Mouse (Mus musculus) heart, postnatal 36 days (tissue): ENCODE measurements around the gene Tmbim4. TPM values are rescaled to one million over a fixed set of nuclear protein-coding genes. Genes with fewer than 3 reads are reported as not detected.

Source experiments
- DNase-seq, 2 experiments: peaks; one replicate each; pipeline ENCODE4 v3.0.0; 2021 to 2022
- intact Hi-C: fragments of 180-260 bp; cut with DNase I; formaldehyde crosslinking; loops from one replicate; pipeline ENCODE4 v1.15.1; 2025
- total RNA-seq, 2 experiments: library from RNA; stranded (reverse); gene quantifications; 2 replicates each; pipeline ENCODE4 v1.2.3; 2021

Tmbim4 gene
- total RNA-seq, 2 experiments from 2014 or later = 94.7 to 99.9 TPM

DNA sequence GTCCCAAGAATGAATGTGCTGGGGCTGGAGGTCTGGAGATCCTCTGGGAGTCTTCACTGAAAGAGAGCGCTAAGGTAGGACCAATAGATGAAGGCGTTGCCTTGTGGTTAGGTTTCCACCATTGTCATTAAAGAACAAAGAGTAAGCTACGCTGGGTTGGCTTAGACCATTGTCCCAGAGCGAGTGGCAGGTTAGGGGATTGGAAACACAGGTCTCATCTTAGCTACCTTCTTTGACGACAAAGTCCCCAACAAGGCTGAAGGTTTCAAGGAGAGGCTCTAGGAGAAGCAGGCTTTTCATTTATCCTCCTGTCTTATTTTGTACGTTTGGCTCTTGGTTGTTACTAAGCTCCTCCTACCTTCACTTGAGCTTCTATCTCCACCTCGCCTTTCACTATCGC is 36.9 kb downstream of the Tmbim4 start:
- DNase-seq = no peak
- intact Hi-C loops = no loop called here

DNA sequence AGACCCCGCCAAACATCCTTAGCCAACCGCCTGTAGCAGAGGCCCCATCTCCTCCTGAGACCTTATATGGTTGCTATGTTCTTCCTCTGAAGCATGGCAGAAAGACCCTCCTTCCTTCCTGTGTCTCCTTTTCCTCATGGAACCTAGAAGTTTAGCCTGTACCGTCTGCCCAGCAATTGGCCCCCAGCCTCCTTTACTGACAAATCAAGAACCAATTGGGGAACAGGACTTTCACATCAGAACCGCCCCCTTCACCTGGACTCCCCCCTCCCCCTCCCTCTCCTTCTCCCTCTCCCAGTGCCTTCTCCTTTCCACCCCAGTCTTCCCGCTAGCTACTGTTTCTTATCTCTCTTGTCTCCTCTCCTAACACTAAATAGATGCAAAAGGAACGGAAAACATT is 38.1 kb downstream of the Tmbim4 start:
- intact Hi-C loops = no loop called here
- DNase-seq = no peak

DNA sequence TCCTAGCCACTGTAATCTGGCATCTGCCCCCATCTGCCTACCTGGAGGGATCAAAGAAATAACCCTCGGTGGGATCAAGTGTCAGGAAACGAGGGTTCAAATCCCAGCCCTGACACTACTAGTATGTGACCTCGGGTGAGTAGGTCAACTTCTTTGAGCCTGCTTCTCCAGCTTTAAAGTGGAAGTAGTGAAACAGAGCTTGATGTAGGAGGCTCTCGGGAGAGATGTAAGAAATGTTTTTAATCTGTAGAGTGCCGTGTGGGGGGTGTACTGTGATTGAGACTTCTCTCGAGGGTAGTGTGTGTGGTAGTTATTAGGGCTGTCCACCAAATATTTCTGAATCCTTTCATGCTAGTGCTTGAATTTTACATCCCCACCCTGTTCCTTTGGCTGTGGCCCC is 41.0 kb downstream of the Tmbim4 start:
- no peak for DNase-seq
- intact Hi-C loops = no loop called here

DNA sequence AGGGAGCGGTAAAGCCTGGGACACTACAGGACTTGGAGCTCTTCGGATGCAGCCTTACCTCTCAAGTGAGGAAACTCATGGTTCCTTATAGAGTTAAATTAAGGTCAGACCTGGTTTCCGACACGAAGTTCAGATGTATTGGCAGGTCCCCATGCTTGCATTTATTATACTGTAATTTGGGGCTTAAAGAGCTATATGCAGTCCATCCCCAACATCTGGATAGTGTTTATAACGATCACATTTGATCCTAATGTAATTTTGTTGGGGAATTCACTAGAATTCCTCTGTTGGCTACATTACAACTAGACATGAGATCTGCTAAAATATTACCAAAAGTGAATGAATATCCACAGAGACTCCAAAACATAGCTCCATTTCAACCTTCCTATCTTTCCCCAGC is 44.3 kb downstream of the Tmbim4 start:
- intact Hi-C loops = loop anchor here (5.0 kb wide), 2 partner anchors 622 to 1012 kb away; no protein-coding TSS in a partner anchor
- no peak for DNase-seq

DNA sequence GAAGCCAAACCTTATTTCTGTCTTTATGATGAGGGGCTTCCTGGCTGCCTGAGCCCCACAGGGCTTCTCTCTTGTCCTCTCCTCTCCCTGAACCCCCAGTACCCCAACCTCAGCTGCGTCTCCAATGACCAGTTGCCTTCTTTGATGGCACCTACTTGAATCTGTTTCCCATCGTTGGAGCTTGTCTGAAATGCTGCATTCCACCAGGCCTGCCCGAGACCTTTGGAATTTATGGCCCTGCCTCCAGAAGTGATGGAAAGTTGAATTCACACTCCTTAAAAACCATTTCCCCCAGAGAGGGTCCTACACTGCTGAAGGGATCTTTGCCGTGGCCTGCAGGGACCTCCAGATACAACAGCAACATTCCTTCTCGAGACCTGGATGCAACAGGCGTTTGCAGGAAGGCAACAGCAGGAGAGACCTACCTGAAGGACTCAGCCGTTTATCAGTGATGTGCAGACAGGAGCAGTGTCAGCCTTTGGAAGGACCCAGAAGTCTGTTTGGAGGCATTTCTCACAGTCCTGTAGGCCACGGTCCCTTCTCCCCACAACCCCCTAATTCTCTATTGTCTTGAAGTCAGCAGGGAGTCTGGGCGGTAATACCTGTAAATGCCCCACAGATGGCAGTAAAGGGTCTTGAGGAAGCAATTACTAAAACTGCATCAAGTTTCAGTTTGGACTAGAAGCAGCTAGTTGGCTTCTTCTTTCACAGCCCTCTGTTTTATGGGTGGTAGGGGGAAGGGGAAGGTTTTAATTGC is 45.8 kb downstream of the Tmbim4 start:
- intact Hi-C loops = loop anchor here (5.0 kb wide), 2 partner anchors 620 to 1010 kb away; no protein-coding TSS in a partner anchor
- DNase-seq = peak; percentile 40 to 41

DNA sequence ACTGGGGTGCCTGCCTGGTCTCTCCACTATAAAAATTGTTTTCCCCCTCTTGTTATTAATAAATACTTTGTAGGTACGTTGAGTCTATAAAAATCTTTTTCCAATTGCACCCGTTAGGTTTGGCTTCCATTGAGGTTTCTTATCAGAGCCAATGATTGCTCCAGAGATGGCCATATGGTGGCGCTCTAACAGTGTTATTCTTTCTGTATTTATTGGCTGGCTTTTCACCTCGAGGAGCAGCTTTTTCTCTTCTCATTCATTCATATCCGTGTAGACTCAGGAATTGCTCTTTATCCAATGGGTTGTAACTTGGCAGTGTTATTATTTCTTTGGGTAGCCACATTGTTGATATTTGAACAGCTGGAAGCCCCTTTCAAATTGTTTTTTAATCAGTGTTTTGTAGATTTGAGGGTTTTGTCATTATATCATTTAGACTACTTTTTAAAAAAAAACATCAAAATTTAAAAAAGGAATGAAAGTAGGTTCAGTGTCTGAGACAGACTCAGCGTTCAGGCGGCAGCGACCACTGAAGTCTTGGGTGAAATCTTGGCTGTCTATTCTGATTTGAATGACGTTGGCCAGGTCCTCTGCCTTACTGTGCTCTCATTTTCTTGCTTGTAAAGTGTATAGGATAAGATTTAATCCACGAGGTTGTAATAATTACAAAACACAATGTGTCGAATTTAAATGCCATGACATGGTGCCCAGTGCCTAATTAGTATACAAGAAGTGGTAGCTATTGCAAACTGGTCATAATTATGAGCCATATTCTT is 49.7 kb downstream of the Tmbim4 start:
- intact Hi-C loops = no loop called here
- no peak for DNase-seq

DNA sequence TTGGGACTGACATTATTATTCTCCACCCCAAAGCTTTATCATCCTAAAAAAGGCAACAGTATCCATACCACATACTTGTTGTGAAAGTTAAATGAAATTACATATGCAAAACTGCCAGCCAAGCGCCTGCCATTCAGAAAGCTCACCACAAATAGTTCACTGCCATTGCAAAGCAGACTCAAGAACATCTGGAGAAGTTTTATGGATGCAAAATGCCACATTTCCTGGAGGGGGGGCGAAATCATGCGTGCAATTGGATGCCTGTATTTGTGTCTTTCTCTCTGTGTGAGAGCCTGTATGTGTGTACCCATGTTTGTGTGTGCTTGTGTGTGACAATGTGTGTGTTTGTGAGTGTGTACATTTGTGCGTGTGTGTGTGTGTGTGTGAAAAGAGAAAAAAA is 50.4 kb downstream of the Tmbim4 start:
- DNase-seq = no peak
- intact Hi-C loops = no loop called here

DNA sequence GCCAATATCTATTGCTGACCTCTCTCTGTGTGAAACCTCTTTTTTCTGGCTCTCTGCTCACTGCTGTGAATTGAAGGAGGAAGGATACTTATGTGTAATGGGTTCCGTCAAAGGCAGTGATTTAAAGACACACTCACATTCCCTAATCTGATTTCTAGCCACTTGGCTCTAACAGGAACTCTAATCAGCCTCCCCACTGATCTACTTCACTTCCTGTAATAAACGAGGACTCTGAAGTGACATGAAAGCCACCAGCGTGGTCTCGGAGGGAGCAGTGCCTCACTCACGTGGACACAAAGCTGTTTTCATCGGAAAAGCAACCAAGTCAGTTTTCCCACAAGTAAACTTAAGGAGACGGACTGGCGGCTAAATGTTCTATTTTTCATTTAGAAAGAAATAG is 51.4 kb downstream of the Tmbim4 start:
- intact Hi-C loops = no loop called here
- no peak for DNase-seq

DNA sequence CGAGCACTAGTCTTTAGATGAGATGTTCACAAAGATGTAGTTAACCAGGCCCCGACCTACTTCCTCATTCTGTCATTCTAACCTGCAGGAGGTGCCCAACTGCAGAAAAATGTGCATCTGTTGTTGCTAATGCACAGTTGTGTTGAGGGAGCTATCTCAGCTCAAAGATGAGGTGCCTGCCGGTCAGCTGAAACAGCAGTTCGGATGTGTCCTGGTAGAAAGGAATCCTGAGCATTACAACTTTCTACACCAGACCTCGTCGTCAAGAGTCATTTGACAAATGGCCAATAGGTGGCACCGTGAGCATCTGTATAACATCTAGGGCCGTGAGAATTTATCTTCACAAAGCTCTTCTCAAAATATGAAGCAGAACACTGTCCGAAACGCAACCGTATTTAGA is 55.8 kb downstream of the Tmbim4 start:
- peak; percentile 22 to 44 for DNase-seq
- intact Hi-C loops = loop anchor here (1.0 to 5.0 kb wide), 2 partner anchors 410 to 445 kb away; no protein-coding TSS in a partner anchor

DNA sequence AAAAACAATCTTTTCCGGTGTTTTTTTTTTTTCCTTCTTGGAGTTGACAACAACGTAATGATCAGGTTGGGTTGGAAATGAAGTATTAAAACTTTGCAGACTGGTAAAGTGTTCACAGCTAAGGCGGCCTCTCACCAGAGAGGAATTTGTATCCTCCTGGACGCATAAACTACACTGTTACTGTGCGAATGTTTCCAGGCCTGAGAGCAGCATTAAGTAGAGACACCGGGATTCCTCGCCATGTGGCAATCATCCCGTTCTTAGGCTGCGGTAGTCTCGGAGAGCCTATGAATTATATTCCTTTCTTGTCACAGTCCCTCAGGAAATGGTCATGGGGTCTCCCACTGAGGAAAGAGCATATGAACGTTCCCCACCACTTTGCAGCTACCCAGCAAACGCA is 66.4 kb downstream of the Tmbim4 start:
- intact Hi-C loops = no loop called here
- no peak for DNase-seq

DNA sequence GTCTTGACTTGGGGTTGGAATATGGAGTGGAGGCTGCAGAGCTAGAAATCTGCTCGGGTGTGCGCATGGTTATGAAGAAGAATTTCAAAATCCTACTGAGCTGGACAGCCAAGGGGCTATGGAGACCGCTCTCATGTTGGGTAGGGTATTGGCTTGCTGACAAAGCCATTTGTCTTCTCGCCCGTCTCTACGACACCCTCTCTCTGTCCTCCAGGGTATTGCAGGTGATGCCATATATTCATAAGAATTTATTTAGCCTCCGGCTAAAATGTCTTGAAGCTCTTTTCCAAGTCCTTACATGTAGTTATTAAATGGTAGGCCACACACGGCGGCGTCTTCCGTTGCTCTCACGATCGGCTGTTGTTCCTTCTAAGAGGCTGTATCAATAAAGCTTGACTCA is 68.6 kb downstream of the Tmbim4 start:
- intact Hi-C loops = no loop called here
- DNase-seq = no peak

DNA sequence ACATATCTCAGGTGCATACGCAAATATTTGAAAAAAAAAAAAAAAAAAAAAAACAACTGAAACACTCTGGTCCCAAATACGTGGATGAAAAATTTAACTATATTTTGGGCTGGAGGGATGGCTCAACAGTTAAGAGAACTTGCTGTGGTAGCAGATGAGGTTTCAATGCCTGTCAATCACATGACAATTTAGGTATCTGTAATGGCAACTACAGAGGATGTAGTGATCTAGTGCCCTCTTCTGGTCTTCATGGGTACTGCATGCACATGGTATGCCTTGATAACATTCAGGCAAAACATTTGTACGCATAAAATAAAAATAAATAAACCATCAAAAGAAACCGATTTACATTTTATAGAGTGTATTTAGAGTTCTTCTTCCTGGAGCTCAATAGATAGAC is 69.4 kb downstream of the Tmbim4 start:
- intact Hi-C loops = no loop called here

DNA sequence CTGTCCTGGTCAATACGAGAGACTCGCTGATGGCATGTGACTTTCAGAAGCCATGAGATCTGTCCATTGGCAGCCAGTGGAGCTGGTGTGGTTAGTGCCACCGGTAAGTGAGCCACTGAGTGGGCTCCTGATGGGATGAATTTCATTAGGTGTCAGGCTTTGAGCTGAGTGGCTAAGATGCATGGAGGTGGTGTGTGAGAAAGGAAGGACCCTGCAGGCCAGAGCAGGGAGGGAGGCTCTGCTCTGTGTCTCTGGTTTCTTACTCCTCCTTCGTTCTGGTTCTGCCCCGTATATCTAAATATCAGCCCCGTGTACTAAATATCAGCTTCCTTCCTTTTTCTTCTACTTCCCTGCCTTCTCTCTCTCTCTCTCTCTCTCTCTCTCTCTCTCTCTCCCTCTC is 69.9 kb downstream of the Tmbim4 start:
- DNase-seq = no peak
- intact Hi-C loops = no loop called here

More for the DNA sequence above, 69.4 kb downstream of the Tmbim4 start:
- peak; percentile 31 to 64 for DNase-seq

DNA sequence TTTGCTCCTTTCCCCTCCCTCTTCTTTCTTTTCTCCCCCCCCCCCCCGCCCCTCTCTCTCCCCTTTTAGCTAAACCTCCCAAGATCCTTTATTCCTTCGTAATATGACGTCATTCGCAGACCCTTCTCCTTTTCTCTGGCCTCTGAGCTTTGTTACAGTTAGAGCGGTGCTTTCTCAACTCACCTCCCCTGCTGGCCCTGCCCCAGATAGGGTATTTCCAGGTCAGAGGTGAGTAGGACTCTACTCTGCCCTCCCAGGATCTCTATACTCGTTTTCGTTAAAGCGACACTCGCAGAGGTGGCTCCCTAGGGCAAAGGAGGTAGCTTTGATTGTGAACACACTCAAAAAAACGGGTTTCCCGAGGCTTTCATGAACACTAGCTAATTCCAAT is 70.5 kb downstream of the Tmbim4 start:
- intact Hi-C loops = no loop called here
- no peak for DNase-seq

DNA sequence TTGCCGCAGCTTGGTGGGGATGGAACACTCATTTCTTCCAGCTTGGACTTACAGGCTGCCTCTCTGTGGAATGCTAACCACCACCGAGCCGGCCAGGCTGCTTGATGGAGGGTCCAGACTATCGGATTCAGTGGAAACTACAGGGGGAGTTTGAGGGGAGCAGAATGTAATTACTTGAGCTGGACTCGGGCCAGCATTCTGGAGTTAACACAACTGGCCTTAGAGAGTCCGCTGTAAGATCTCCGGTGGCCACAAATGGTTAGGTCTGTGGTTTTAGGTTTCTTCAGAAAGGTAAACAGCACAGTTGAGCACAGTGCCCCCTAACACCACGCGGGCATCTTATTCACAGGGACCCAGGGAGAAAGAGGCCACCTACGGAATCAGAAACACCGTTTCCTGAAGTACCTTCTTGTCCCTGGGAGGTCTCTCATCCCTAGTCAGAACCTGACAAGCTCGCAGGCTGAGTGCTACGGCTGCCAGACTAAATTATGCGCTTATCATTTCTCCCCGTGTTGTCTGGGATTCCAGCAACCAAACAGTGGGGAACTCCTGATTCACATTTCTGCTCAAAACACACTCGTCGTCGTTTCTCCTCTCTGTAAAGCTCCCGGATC is 71.0 kb downstream of the Tmbim4 start:
- intact Hi-C loops = no loop called here
- no peak for DNase-seq

DNA sequence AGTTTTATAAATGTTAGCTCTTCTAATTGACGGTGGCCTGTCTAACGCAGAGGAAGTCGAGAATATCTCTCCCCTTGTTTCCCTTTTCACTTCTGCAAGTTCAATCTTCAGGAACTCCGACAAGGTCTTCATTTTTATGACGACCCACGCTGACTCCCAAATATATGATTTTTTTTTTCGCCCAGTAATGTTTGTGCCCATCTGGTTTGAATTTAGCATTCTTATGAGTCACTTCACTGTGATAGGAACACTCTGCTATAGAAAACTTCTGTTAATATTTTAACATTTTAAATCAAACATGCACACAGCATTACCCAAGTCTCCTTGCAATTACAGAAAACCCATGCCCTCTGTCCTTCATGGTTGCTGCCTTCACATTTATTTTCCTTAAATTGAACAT is 71.9 kb downstream of the Tmbim4 start:
- DNase-seq = no peak
- intact Hi-C loops = no loop called here

Other genes with a start within 250 kb of the Tmbim4 start
- 10 to 100 TPM; 10.6 to 14.7 TPM for gene Helb, start 88.6 kb upstream of the Tmbim4 start, total RNA-seq
- 1 to 10 TPM; 3.1 to 4.6 TPM for gene Irak3, start 540 bp downstream of the Tmbim4 start, total RNA-seq
- 10 to 100 TPM in 1 of 2 experiments, 1 to 10 TPM in 1; 8.7 to 10.5 TPM for gene Llph, start 25.5 kb downstream of the Tmbim4 start, total RNA-seq